Mouse (Mus musculus) T-cell, adult 2 months (primary cell): ENCODE results near the gene Fkbp1a.

Source experiments
- DNase-seq: peaks from one replicate; pipeline ENCODE4 v3.0.0; 2022; ENCODE audit warnings: low spot score

The Fkbp1a gene

DNA sequence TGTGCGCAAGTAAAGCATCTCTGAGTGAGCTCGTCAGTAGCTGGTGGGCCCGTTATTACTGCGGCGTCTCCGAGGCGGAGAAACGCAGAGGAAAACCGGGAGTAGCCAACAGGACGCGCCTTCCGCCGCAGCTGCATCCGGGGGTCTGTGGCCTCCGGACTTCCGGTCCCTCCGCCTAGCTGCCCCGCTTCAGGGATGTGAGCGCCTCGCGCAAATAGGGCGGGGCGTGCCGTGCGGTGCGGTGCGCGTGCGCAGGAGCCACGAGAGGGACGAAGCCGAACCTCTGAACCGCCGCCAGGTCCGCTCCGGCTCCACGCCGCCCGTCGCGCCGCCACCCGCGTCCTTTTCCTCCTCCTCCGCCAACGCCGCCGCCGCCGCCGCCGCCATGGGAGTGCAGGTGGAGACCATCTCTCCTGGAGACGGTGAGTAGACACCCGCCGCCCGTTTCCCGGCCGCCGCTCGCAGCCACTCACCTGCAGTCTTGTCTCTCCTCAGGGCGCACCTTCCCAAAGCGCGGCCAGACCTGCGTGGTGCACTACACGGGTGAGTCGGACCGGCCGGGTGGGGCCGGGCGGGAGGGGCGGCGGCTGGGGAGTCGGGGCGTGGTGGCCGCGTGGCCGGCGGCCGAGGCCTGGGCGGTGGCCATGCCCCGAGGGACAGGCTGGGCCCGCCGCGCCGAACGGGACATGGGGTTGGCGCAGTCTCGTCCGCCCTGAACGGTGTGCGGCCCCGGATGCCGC lies at the start of gene Fkbp1a:
Gene Fkbp1a (plus strand): TSS at position 161 of the 740 bp plus-strand sequence.
- DNase-seq, result peak; percentile 92

- DNase-seq, result peak; percentile 94
Observed at GRCm38 (mm10) chr2:151494035-151494803, 48.1 kb upstream of the Fkbp1a start, which contains the start of gene Nsfl1c. Gene Nsfl1c (plus strand): TSS chr2:151494182.

DNA sequence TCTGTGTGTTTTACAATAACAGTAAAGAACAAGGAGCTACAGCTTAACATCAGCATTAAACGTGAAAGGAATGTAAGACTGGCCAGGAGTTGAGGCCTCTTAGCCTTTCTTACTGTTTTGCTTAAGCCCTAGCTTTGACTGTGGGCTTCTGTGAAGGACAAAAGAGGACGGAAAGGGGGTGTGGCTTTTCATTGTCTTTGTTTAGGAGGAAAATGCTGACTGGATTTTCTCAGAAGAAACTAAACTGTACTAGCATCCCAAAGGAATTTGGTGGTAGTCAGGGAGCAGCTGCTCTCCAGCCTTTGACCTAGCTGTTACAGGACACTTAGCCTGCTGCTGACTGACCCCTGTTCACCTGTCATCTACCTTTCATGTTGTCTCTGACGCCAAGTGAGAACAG lies 43.9 kb upstream of the Fkbp1a start:
- no peak for DNase-seq

DNA sequence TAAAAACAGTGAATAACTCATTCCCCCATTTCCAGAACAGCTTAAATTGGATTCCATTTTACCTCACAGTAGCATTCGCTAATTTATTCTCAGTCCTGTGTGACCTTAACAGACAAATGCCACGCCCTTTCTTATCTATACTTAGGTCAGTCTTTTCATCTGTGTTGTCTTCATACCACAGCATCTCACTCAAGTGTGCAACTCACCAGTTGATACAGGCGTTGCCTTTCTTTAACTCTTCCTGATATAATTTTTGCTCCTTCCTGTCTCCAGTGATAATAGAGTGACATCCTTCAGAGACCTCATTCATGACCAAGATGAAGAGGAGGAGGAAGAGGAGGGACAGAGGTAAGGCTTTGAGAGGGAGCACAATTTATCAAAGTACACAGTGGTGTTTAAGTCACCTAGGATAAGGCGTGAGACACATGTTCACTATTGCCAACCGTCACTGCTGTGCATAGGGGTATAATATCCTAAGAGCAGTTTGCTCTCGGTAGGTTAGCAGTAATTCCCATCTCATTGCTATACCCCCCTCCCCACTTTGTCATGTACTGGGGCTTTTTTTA lies 41.8 kb upstream of the Fkbp1a start:
- DNase-seq, result no peak

DNA sequence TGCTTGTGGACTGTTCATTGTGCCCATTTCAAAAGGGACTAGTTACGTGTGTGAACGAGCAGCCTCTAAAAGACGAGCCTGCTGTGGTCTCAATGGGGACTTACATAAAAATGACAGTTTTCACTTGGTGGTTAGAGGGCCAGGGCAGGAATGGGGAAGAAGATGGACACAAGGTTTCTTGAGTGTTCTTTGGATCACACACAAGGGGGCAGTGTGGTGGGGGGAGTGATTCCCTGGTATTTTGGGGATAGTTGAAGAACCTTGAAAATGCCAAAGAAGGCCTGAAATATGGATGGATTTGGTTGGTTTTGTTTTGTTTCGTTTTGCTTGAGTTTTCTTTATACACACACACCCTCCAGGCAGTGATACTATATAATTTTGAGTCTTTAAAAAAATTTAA lies 38.1 kb upstream of the Fkbp1a start:
- no peak for DNase-seq

DNA sequence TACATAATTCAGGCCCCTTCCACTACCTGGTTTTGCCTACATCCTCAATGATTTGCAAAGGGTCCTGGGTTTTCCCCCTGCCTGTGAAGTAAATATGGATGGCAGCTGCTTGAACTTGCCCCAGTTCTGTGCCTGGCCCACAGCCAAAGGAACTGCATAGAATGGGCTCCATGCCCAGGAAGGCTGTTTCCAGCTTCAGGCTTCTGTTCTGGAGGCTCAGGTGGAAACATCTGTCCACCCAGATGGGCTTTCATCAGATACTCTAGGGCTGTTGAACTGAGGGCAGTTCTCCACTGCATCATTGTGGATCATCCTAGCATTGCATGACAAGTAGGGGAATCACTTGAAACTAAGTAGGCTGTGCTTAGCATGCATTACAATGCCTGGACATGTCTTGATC lies 30.1 kb upstream of the Fkbp1a start:
- DNase-seq, result no peak

DNA sequence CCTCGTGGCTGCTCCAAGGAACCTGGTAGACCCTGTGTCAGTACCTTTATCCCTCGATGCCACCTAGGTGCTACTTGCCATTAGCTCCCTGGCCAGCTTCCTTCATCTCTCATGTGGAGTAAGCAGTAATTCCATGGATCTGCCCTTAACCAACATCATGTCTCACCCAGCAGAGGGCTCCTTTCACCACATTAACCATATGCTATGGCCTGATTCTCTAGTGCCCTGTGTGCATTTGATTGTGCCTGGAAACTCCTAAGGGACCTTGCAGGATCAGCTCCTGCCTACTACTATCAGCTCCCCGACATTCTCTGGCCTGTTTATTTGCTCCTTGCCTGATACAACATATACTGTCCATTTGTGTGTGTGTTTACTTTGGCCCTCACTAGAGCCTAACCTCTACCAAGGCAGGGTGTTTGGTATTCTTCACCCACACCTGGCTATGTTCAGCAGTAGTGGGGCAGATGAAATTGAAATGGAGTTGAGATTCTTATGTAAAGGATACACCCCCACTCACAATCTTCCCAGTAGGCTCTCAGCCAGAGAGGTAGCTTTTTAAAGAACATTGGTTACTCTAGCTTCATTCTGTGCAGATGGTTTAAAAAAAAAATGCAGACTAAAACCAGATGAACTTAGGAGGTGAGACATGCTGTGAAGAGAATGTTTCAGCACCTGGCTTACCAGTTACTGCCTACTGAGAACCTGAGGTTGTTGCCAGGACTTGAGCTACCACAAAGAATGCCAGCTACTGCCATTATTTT lies 28.6 kb upstream of the Fkbp1a start:
- DNase-seq, result no peak

DNA sequence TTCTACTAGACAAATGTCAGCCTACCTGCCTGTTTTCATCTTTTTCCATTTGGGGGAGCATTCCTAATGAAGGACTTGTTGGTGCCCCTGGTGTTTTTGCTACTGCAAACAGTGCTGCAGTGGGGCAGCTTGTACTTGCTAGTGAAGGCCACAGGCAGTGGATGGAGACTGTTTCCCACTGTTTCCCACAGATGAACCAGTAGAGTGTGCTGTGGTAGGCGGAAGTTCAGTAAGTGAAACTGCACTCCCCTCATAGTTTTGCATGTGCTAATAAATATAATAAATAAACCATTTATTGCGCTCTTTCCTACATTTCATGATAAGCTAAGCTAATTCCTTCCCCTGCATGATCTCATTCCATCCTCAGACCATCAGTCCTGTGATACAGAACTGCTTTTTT lies 23.3 kb upstream of the Fkbp1a start:
- no peak for DNase-seq

- DNase-seq, result no peak
Observed at GRCm38 (mm10) chr2:151524324-151525041, 17.8 kb upstream of the Fkbp1a start.

GRCm38 (mm10) chr2:151525520-151525919 lies 16.8 kb upstream of the Fkbp1a start:
- DNase-seq, result no peak

DNA sequence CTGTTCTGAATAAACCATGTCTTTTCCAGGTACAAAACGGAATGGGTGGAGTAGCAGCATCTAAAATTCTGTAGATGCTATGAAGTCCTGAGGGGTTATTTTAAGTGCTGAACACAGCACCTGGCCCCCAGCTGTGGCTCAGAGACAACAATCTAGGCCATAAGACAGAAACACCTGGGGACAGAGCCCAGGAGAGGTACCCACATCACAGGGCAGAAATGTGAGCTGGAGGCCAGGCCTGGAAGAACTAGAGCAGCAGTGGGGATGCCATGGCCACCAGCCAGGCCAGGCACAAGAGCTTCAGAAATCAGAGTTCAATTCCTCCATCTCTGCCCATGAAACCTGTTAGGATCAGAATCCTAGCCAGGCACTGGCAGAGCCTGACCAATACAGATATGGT lies 14.2 kb upstream of the Fkbp1a start:
- DNase-seq, result no peak

GRCm38 (mm10) chr2:151529169-151529568 lies 13.1 kb upstream of the Fkbp1a start:
- no peak for DNase-seq

GRCm38 (mm10) chr2:151530378-151531230 lies 11.7 kb upstream of the Fkbp1a start:
- DNase-seq, result no peak

GRCm38 (mm10) chr2:151533632-151534031 lies 8.7 kb upstream of the Fkbp1a start:
- DNase-seq, result no peak

DNA sequence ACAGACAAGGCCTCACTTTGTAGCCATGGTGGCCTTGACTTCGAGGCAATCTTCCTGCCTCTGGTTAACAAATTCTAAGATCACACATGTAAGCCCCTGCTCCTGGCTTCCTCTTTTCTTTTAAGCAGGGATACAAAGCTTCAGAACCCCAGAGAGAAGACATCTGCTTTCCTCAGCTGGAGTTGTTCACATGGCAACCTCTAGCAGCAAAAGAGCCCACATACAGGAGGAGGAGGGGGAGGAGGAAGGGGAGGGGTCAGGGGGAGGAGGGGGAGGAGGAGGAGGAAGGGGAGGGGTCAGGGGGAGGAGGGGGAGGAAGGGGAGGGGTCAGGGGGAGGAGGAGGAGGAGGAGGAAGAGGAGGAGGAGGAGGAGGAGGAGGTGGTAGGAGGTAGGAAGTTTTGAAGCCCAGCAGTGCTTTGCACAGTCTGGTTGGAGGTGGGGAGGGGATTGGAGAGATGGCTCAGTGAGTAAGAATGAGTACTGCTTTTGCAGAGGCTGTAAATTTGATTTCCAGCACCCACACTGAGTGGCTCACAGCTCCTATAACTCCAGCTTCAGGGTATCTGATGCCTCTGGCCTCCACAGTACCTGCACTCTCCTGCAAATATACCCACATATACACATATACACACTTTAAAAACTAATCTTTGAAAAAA lies 6.2 kb upstream of the Fkbp1a start:
- DNase-seq, result no peak

- DNase-seq, result peak; percentile 52
Observed at GRCm38 (mm10) chr2:151536618-151536974, 5.7 kb upstream of the Fkbp1a start.

DNA sequence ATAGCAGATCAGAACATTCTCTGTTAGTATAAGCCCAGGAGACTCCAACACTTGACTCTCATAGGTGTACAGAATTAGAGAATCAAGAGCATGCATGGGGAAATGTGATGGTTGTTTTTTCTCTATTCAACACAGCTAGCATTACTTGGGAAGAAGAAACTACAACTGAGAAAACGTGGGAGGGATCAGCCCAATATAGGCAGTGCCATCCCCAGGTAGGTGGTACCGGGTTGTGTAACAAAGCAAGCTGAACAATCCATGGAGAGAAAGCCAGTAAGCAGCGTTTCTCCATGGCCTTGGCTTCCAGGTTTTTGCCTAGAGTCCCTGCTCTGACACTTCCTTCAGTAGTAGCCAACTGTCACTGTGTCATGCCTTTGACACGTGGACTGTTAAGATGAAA lies 3.6 kb upstream of the Fkbp1a start:
- DNase-seq, result no peak

- DNase-seq, result peak; percentile 42
Observed at GRCm38 (mm10) chr2:151543063-151543895, 996 bp downstream of the Fkbp1a start.

- no peak for DNase-seq
Observed at GRCm38 (mm10) chr2:151544673-151545072, 2.4 kb downstream of the Fkbp1a start.
